Mouse (Mus musculus): ENCODE data around the gene Limk2. TPM values are rescaled to one million over a fixed set of nuclear protein-coding genes. Genes with fewer than 3 reads are reported as not detected.

Gene Limk2
- polyA plus RNA-seq, 1 experiment from 2014 or later, result 7.6 TPM

DNA sequence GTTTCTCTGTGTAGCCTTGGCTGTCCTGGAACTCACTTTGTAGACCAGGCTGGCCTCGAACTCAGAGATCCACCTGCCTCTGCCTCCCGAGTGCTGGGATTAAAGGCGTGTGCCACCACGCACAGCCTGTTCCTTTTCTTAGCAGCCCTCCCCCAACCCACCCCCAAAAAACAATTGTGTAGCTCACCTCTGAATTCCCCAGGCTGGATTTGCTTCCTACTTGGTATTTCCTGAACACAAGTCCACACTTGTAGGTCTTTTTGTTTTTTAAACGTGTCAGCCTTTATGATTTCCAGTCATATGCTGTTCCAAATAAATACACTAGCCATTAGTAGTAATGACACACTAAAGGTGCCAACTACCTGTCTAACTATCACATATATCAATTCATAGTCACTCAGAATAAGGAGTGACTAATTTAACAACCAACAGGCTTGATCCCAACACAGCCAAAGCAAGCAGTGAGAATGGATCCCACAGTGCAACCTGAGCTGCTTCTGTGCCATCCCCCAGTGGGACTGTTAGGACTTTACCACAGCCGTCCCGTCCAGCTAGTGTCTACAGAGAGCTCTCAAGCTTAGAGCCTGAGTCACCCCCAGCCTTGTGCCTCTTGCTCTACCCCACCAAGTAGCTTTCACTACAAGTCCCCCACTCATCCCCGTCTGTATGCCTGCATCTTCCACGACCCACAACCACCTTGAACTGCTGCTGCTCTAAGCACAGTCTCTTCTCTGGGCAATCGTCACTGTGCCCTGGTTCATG lies 97.2 kb downstream of the Limk2 start:
- H3K9ac ChIP-seq, result no peak overlapping the region
- H3K27ac ChIP-seq (replicated peaks), result no peak overlapping the region
- H3K4me3 ChIP-seq (replicated peaks), result no peak overlapping the region
- H3K4me1 ChIP-seq (replicated peaks), result peaks cover 33% of the 10 kb centered on the region
- H3K36me3 ChIP-seq (replicated peaks), result peaks cover 53% of the 10 kb centered on the region
- ATAC-seq (ENCODE audit: insufficient read depth), result no peak
- no peak overlapping the region for H3K4me2 ChIP-seq
- no peaks in the 10 kb centered on the region for H3K27me3 ChIP-seq
- WGBS (ENCODE audit: insufficient replicate concordance), result 51% methylated on average over 10 of the region's 10 CpGs
- no peaks in the 10 kb centered on the region for H3K9me3 ChIP-seq (replicated peaks)

DNA sequence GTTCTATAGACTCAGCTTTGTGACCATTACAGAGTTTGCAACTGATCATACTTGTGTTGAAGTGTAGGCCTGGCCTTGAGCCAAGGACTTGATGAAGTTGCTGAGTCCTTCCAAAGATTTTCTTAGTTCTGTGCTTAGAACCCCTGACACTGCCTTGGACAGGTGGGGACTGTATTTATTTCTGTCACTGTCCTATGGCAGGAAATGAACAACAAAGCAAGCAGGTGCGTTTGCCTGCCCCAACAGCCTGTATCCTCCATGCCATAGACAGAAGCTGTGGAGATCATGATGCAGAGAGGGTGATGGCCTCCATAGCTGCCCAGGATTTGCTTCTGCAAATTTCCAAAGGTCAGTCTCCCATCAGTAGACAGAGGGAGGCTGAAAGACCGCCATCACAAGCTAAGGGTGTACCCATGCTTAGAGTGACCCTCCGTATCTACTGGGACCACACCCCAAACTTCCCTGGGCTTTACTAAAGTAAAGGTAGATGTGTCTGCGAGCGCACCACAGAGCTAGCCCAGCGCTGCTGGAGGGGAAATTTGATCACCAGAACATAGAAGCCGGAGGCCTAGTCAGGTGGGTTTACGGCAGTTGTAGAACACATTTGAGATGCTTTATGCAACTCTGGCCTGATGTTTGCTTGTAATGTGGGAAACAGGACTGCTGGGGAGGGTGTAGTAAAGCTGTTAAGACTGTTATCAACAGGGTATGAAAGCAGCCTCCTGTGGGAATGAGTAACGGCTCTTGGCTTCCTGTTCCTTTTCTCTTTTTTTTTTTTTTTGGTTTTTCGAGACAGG lies 98.0 kb downstream of the Limk2 start:
- no peak for ATAC-seq (ENCODE audit: insufficient read depth)
- H3K4me2 ChIP-seq, result no peak overlapping the region
- H3K4me3 ChIP-seq (replicated peaks), result no peak overlapping the region
- H3K9ac ChIP-seq, result no peak overlapping the region
- H3K27me3 ChIP-seq, result no peaks in the 10 kb centered on the region
- peaks cover 61% of the 10 kb centered on the region for H3K36me3 ChIP-seq (replicated peaks)
- WGBS (ENCODE audit: insufficient replicate concordance), result 28% methylated on average over 10 of the region's 10 CpGs
- H3K27ac ChIP-seq (replicated peaks), result no peak overlapping the region
- peaks cover 33% of the 10 kb centered on the region for H3K4me1 ChIP-seq (replicated peaks)
- no peaks in the 10 kb centered on the region for H3K9me3 ChIP-seq (replicated peaks)

DNA sequence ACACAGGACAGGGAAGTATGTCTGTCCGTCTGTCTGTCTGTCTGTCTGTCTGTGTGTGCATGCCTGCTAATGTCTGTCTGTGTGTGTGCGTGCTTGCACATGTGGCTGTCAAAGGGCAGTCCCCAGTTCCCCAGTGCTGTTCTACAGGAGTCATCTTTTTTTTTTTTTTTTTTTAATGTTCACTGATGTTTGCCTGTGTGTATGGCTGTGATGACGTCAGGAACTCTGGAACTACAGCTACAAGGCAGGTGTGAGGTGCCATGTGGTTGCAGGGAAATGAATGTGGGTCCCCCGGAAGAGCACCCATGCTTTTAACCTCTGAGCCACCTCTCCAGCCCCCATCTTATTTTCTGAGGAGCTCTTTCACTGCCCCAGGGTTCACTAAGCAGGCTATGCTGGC lies 99.1 kb downstream of the Limk2 start:
- H3K36me3 ChIP-seq (replicated peaks), result peaks cover 72% of the 10 kb centered on the region

DNA sequence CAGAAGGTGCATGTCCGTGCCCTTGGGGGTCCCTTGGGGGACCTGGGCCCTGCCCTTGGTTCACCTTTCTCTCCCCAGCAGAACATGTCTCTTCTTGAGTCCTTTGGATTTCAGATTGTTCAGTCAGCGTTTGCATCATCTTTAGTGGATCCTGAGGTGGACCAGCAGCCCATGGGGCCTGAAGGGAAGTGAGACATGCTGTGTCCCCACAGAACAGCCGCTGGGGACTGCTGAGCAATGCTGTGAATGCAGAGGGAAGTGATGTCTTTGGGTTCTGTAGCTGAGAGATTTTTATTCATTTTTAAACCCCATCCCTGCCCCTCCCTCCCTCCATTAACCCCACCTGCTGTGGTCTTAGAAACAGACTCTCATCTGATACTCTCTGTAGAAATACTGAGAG lies 101.1 kb downstream of the Limk2 start:
- ATAC-seq (ENCODE audit: insufficient read depth), result no peak
- Histone ChIP-seq H3K4me1 (replicated peaks) (peaks cover 19% of the 10 kb centered on the region), H3K27ac (replicated peaks) (no peak overlapping the region), H3K36me3 (replicated peaks) (peaks cover 90% of the 10 kb centered on the region), H3K9me3 (replicated peaks) (no peaks in the 10 kb centered on the region), H3K27me3 (no peaks in the 10 kb centered on the region), H3K9ac (no peak overlapping the region), H3K4me3 (replicated peaks) (no peak overlapping the region), H3K4me2 (no peak overlapping the region)
- 78% methylated on average over 3 of the region's 3 CpGs for WGBS (ENCODE audit: insufficient replicate concordance)

More for the DNA sequence above, 99.1 kb downstream of the Limk2 start:
- no peak overlapping the region for H3K27ac ChIP-seq (replicated peaks)
- no peak overlapping the region for H3K9ac ChIP-seq
- peaks cover 33% of the 10 kb centered on the region for H3K4me1 ChIP-seq (replicated peaks)
- no peaks in the 10 kb centered on the region for H3K9me3 ChIP-seq (replicated peaks)
- no peak overlapping the region for H3K4me3 ChIP-seq (replicated peaks)
- no peaks in the 10 kb centered on the region for H3K27me3 ChIP-seq
- WGBS (ENCODE audit: insufficient replicate concordance), result 67% methylated on average over 4 of the region's 4 CpGs
- ATAC-seq (ENCODE audit: insufficient read depth), result no peak
- no peak overlapping the region for H3K4me2 ChIP-seq

DNA sequence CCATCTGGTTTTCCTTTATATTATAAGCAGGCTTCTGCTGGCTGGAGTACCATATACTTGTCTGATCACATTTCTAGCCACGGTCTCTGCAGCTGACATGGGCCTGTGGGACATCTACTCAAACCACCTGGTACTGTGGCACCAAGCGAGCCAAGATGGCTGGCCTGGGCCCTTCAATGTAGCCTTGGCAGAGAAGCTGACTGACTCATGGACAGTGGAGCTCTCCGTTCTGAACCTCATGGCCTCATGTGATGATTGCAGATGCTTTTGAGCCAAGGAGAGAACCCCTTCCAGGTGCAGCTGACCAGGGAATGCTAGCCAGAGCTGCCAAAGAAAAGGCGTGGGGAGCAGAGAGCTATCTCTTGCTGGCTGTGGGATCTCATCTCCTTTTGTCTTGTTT lies 103.2 kb downstream of the Limk2 start:
- WGBS (ENCODE audit: insufficient replicate concordance), result 85% methylated on average over 4 of the region's 4 CpGs
- Histone ChIP-seq H3K9ac (no peak overlapping the region), H3K27me3 (no peaks in the 10 kb centered on the region), H3K4me3 (replicated peaks) (no peak overlapping the region), H3K27ac (replicated peaks) (no peak overlapping the region), H3K9me3 (replicated peaks) (no peaks in the 10 kb centered on the region), H3K4me2 (no peak overlapping the region), H3K4me1 (replicated peaks) (peaks cover 4% of the 10 kb centered on the region), H3K36me3 (replicated peaks) (peaks cover 97% of the 10 kb centered on the region)
- ATAC-seq (ENCODE audit: insufficient read depth), result no peak

DNA sequence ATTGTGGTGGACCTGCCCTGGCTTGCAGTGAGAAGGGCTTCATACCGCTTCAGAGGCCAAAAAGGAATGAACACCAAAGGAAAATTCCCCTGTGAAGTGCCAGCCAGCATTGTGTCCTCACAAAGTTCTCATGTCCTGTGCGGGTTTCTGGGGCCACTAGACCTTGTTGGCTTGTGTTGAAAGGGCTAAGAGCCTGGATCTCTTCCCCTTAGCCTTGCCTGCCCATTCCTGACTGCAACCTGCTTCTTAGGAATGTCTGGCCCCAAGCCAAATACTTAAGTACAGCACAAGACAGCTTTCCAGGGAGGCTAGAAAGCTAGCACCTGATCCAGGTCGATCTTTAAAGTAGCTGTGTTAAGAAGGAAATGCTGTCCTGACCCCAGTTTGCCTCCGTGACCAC lies 106.2 kb downstream of the Limk2 start:
- H3K4me3 ChIP-seq (replicated peaks), result no peak overlapping the region
- H3K9ac ChIP-seq, result no peak overlapping the region
- peaks cover 97% of the 10 kb centered on the region for H3K36me3 ChIP-seq (replicated peaks)
- ATAC-seq (ENCODE audit: insufficient read depth), result no peak
- 67% methylated on average over 4 of the region's 4 CpGs for WGBS (ENCODE audit: insufficient replicate concordance)
- H3K27ac ChIP-seq (replicated peaks), result no peak overlapping the region
- no peak overlapping the region for H3K4me2 ChIP-seq
- no peaks in the 10 kb centered on the region; the same call in 1 of the 2 replicates for H3K4me1 ChIP-seq (replicated peaks)
- H3K9me3 ChIP-seq (replicated peaks), result no peaks in the 10 kb centered on the region
- H3K27me3 ChIP-seq, result no peaks in the 10 kb centered on the region

DNA sequence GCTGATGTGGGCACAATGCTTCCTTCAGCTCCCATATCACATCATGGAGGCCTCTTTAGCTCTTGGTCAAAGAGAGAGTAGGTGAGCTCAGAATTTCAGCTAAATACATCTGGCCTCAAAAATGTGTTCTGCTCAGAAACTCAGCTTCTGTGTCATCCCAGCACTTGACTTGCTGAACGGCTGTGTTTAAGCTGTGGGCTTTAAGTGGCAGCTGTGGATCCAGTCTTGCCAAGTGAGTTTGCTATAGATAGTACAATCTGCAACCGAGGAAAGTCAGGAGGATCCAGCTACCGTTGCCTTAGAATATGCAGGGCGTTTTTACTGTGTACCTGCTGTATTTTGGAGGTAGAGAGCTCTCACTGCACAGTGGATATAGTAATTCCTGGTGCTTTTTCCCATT lies 106.6 kb downstream of the Limk2 start:
- Histone ChIP-seq H3K4me3 (replicated peaks) (no peak overlapping the region), H3K4me2 (no peak overlapping the region), H3K4me1 (replicated peaks) (peaks cover 2% of the 10 kb centered on the region; the same call in 1 of the 2 replicates), H3K36me3 (replicated peaks) (peaks cover 97% of the 10 kb centered on the region), H3K27ac (replicated peaks) (no peak overlapping the region), H3K27me3 (no peaks in the 10 kb centered on the region), H3K9me3 (replicated peaks) (no peaks in the 10 kb centered on the region), H3K9ac (no peak overlapping the region)
- no peak for ATAC-seq (ENCODE audit: insufficient read depth)
- WGBS (ENCODE audit: insufficient replicate concordance), result 72% methylated on average over 4 of the region's 4 CpGs

DNA sequence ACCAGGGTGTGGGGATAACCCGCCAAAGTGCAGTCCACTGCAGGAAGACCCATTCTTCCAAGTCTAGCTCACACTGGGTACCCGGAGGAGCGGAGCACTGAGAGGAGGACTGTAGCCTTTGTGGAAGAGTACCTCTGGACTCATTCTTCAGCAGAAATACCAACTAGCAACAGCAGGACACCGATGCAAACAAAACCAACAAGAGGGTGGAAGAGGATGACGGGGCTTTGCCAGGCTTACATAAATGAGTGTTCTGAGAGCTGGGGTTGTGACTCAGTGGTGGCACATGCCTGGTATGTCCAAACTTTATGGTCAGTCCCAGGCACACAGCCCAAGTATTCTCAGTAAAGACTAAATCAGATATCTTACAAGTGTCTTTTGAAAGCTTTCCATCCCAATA lies 107.9 kb downstream of the Limk2 start:
- peaks cover 97% of the 10 kb centered on the region for H3K36me3 ChIP-seq (replicated peaks)
- WGBS (ENCODE audit: insufficient replicate concordance), result 90% methylated on average over 5 of the region's 5 CpGs

DNA sequence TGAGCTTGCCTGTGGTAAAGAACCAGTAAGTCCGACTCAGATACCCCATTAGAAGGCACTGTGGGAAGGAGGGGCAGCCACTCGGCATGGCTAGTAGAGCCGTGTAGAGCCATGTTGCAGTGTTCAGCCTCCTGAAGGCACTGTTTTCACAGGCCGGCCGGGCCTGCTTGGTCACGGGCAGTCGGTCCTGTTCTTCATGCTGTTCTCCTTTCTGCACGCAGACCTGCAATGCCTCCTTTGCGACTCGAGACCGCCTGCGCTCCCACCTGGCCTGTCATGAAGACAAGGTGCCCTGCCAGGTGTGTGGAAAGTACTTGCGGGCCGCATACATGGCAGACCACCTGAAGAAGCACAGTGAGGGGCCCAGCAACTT lies 110.2 kb downstream of the Limk2 start:
- WGBS (ENCODE audit: insufficient replicate concordance), result 83% methylated on average over 14 of the region's 14 CpGs
- no peak overlapping the region for H3K4me2 ChIP-seq
- no peaks in the 10 kb centered on the region for H3K27me3 ChIP-seq
- H3K4me1 ChIP-seq (replicated peaks), result peaks cover 25% of the 10 kb centered on the region
- no peaks in the 10 kb centered on the region for H3K9me3 ChIP-seq (replicated peaks)
- ATAC-seq (ENCODE audit: insufficient read depth), result no peak
- peaks cover 93% of the 10 kb centered on the region for H3K36me3 ChIP-seq (replicated peaks)
- 0 out of 2 replicates have a peak overlapping the region, but pooled peaks have one; percentile 10 for H3K27ac ChIP-seq (replicated peaks)
- H3K4me3 ChIP-seq (replicated peaks), result no peak overlapping the region
- H3K9ac ChIP-seq, result no peak overlapping the region

More for the DNA sequence above, 107.9 kb downstream of the Limk2 start:
- Histone ChIP-seq H3K27ac (replicated peaks) (no peak overlapping the region), H3K9ac (no peak overlapping the region), H3K4me1 (replicated peaks) (peaks cover 3% of the 10 kb centered on the region), H3K4me2 (no peak overlapping the region), H3K4me3 (replicated peaks) (no peak overlapping the region), H3K27me3 (no peaks in the 10 kb centered on the region), H3K9me3 (replicated peaks) (no peaks in the 10 kb centered on the region)
- no peak for ATAC-seq (ENCODE audit: insufficient read depth)

DNA sequence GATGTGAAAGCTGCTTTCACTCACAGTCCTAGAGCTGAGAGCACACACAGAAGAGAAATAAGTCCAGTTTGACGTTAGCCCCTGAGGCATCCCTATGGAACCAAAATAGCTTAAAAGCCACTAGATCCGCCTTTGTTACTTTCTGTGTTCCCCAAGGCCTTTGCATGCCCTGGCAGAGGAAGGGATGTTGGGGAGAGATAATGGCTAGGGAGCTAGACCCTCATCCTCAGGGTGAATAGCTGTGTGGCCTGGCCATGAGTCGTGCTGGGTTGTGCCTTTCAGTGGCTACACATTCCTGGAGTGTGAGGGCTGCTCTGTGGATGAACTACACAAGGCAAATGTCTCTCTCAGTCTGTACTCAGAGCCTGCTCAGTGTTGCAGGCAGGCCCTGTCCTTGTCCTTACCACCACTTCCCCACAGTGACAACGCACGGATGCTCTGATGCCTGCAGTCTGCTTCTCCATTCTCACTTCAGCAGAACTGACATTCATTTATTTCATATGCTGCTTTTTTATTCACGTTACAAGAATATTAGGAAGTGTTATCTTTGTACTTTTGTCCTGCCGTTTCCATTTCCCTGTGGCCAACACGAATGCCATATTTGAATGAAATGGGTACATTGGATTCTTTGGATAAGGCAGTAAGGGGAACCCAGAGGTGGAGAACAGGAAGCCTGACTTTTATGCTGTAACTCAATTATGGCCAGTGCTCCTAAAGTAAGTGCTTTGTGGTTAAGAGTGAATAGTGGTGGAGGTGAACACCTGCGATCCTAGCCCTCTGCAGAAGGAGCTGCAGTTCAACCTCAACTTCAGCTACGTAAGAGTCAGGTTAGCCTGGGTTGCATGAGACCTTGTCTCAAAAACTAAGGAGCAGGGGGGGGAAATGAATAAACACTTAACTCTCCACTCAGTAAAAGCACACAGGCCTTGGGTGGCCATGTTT lies 110.8 kb downstream of the Limk2 start:
- Histone ChIP-seq H3K27ac (replicated peaks) (no peak overlapping the region), H3K36me3 (replicated peaks) (peaks cover 94% of the 10 kb centered on the region), H3K4me1 (replicated peaks) (peaks cover 32% of the 10 kb centered on the region), H3K9me3 (replicated peaks) (no peaks in the 10 kb centered on the region), H3K9ac (no peak overlapping the region), H3K4me3 (replicated peaks) (no peak overlapping the region), H3K27me3 (no peaks in the 10 kb centered on the region), H3K4me2 (no peak overlapping the region)
- WGBS (ENCODE audit: insufficient replicate concordance), result 55% methylated on average over 10 of the region's 10 CpGs
- ATAC-seq (ENCODE audit: insufficient read depth), result no peak

DNA sequence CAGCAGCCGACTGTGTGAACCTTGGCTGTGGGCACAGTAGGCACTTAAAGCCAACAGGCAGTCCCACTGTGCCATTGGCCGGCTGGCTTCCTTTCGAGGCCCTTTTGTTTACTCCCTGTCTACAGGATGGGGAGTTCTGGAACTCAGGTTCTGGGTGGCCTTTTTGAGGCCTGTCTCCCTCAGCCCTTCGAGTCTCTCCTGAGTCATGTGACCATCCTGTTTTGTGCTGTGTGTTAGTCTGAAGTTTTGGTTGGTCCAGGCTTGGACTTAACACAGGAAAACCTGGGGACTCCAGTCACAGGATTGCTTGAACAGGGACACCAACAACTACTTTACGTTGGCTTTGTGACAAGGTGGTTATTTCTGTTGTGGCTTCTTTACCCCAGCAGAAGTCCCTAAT lies 112.9 kb downstream of the Limk2 start:
- no peaks in the 10 kb centered on the region for H3K9me3 ChIP-seq (replicated peaks)
- no peak overlapping the region for H3K4me2 ChIP-seq
- H3K4me1 ChIP-seq (replicated peaks), result peaks cover 53% of the 10 kb centered on the region
- WGBS (ENCODE audit: insufficient replicate concordance), result 62% methylated on average over 5 of the region's 5 CpGs
- ATAC-seq (ENCODE audit: insufficient read depth), result no peak
- H3K36me3 ChIP-seq (replicated peaks), result peaks cover 74% of the 10 kb centered on the region
- no peak overlapping the region for H3K4me3 ChIP-seq (replicated peaks)
- H3K9ac ChIP-seq, result no peak overlapping the region
- H3K27ac ChIP-seq (replicated peaks), result no peak overlapping the region
- no peaks in the 10 kb centered on the region for H3K27me3 ChIP-seq

Measured in liver, embryonic 15.5 days (tissue).